Mouse (Mus musculus): ENCODE data around the gene Gm3285. TPM values are rescaled to one million over a fixed set of nuclear protein-coding genes. Genes with fewer than 3 reads are reported as not detected.

Gene Gm3285
- total RNA-seq, 2 experiments from 2014 or later: not detected

GRCm38 (mm10) chr10:77900126-77900525, 38.4 kb downstream of the Gm3285 start:
- DNase-seq (ENCODE audit: low spot score in 2 of 2): no peak

GRCm38 (mm10) chr10:77900903-77901818, 39.4 kb downstream of the Gm3285 start:
- DNase-seq (ENCODE audit: low spot score in 2 of 2): no peak

DNA sequence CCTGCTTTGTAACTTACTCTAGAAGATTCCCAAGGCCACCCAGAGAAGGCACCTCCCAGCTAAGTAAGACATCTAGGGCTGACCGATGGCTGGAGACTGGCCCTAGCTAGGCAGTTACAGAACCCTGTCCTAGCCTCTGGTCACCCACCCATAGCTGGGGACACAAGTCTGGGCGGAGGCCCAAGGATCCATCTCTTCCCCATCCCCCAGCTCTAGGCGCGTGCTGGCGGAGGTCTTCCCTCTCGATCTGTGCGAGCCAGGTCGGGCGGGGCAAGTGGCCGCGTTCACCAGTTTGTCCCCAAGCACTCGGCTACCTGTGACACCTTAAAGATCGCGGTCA, 40.1 kb downstream of the Gm3285 start:
- DNase-seq (ENCODE audit: low spot score in 2 of 2): no peak

- peak; percentile 50 for DNase-seq (ENCODE audit: low spot score in 2 of 2)
These were observed 40.6 kb downstream of the Gm3285 start, which contains the start of gene Lrrc3 for GRCm38 (mm10) chr10:77902211-77902893. Gene Lrrc3 (minus strand): TSS chr10:77902536.

DNA sequence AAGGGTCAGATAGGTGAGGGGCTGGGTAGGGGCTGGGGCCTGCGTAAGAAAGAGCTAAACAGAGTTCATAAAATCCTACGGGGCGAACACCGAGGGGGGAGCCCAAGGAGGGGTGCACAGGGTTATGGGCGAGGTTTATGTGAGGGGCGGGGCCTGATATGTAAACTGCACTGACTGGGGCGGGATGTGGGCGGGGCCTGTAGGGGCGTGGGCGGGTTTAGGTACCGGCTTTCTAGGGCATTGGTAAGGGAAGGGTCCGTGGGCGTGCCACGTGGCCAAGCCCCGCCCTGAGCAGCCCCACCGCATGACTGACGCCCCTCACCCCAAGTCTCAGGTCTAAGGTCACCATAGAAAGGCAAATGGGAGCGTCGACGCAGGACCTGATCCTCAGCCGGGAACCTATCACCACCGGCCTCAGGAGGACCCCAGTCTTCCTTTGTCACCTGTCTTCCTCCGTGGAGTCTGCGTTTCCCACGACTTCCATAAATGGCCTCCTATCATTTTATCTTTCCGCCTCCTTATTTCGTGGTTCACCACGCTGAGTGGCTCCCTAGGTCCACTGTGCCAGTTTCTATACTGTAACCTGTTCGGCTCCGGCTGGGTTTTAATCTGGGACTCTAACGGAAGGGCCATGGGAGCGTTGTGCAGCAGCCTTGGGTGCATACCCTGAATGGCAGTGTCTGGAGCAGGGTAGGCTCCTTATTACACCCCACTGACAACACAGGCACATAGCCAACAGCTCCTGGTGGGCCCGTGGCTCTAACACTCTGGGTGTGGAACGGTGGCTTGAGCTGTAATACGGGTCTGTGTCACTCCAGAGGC, 41.3 kb downstream of the Gm3285 start:
- peak in 1 of 2 experiments; percentile 20 for DNase-seq (ENCODE audit: low spot score in 2 of 2)

Other genes starting within 250 kb of the Gm3285 start
- 10 to 100 TPM; 67.2 to 74.1 TPM for gene Ube2g2, start 239.7 kb upstream of the Gm3285 start, total RNA-seq (2021)
- gene Tspear, start 175.4 kb upstream of the Gm3285 start, total RNA-seq (2021): under 1 TPM; 0.27 to 0.51 TPM
- gene Gm19402, start 171.2 kb upstream of the Gm3285 start, total RNA-seq (2021): not detected
- gene Gm9508, start 164.7 kb upstream of the Gm3285 start, total RNA-seq (2021): not detected
- not detected for gene Gm10272, start 155.3 kb upstream of the Gm3285 start, total RNA-seq (2021)
- not detected for gene Gm10024, start 150.5 kb upstream of the Gm3285 start, total RNA-seq (2021)
- not detected for gene Gm10142, start 146.2 kb upstream of the Gm3285 start, total RNA-seq (2021)
- not detected for gene Krtap12-1, start 141.4 kb upstream of the Gm3285 start, total RNA-seq (2021)
- gene Gm10100, start 135.5 kb upstream of the Gm3285 start, total RNA-seq (2021): not detected
- gene Gm18596, start 119.3 kb upstream of the Gm3285 start, total RNA-seq (2021): not detected
- gene Gm9736, start 110.6 kb upstream of the Gm3285 start, total RNA-seq (2021): not detected
- not detected for gene Gm3233, start 102.3 kb upstream of the Gm3285 start, total RNA-seq (2021)
- gene Gm3238, start 90.7 kb upstream of the Gm3285 start, total RNA-seq (2021): not detected
- gene Gm7138, start 85.0 kb upstream of the Gm3285 start, total RNA-seq (2021): not detected
- not detected for gene Gm3250, start 79.4 kb upstream of the Gm3285 start, total RNA-seq (2021)
- gene Gm7137, start 73.8 kb upstream of the Gm3285 start, total RNA-seq (2021): not detected
- not detected for gene Gm9639, start 66.9 kb upstream of the Gm3285 start, total RNA-seq (2021)
- not detected for gene Gm19668, start 62.8 kb upstream of the Gm3285 start, total RNA-seq (2021)
- not detected for gene Gm9507, start 50.1 kb upstream of the Gm3285 start, total RNA-seq (2021)
- gene Gm2696, start 47.3 kb upstream of the Gm3285 start, total RNA-seq (2021): not detected
- not detected for gene Krtap10-4, start 34.9 kb upstream of the Gm3285 start, total RNA-seq (2021)
- gene Krtap10-10, start 26.0 kb upstream of the Gm3285 start, total RNA-seq (2021): not detected
- not detected for gene Gm36176, start 15.2 kb upstream of the Gm3285 start, total RNA-seq (2021)
- gene Gm10318, start 9.1 kb upstream of the Gm3285 start, total RNA-seq (2021): not detected
- 1 to 10 TPM; 3.9 to 6.8 TPM for gene Lrrc3, start 40.6 kb downstream of the Gm3285 start, total RNA-seq (2021)
- 1 to 10 TPM; 5.2 to 5.9 TPM for gene Trpm2, start 108.6 kb downstream of the Gm3285 start, total RNA-seq (2021)
- 10 to 100 TPM; 17.9 to 21.1 TPM for gene 1810043G02Rik, start 116.5 kb downstream of the Gm3285 start, total RNA-seq (2021)
- 100 to 1,000 TPM; 137 to 283 TPM for gene Pfkl, start 148.1 kb downstream of the Gm3285 start, total RNA-seq (2021)
- 10 to 100 TPM in 1 of 2 experiments, 1 to 10 TPM in 1; 4.4 to 24.4 TPM for gene Dnmt3l, start 180.0 kb downstream of the Gm3285 start, total RNA-seq (2021)
- not detected for gene Aire, start 181.6 kb downstream of the Gm3285 start, total RNA-seq (2021)
- 10 to 100 TPM; 13.2 to 18.2 TPM for gene Icosl, start 207.3 kb downstream of the Gm3285 start, total RNA-seq (2021)